Mouse (Mus musculus) gastrocnemius, postnatal 10 days (tissue): ENCODE results near the gene Mettl23. TPM values are rescaled to one million over a fixed set of nuclear protein-coding genes. Genes with fewer than 3 reads are reported as not detected.
"Not testable (repeated sequence)": the region's sequence is repeated elsewhere in the genome, so short reads cannot be mapped to it uniquely, and the experiment has no call there.

Experiments
- DNase-seq: peaks from one replicate; pipeline ENCODE4 v3.0.0; 2021; ENCODE audit warnings: mixed read lengths
- total RNA-seq, 2 experiments: library from RNA; stranded (reverse); gene quantifications; 2 replicates each; pipeline ENCODE4 v1.2.3; 2021

Mettl23 gene
- total RNA-seq, 2 experiments from 2014 or later = 28.4 to 32.5 TPM

- DNase-seq = no peak
Observed at GRCm38 (mm10) chr11:116880839-116881238, 37.8 kb downstream of the Mettl23 start.

DNA sequence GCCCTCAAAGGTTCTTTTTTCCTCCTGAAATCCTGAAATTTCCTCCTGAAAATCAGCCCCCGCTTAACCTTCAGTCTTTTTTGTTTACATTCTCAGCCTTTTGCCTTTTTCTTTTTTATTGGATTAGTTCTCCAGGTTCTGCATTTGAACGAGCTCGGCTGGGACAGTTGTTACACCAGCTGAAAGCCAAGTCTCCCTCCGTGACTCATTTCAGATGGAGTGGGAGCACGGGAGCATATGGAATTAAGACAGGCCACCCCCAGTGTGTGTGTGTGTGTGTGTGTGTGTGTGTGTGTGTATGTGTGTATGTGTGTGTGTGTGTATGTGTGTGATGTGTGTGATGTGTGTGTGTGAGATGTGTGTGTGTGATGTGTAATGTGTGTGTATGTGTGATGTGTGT, 38.4 kb downstream of the Mettl23 start:
- no peak for DNase-seq

DNA sequence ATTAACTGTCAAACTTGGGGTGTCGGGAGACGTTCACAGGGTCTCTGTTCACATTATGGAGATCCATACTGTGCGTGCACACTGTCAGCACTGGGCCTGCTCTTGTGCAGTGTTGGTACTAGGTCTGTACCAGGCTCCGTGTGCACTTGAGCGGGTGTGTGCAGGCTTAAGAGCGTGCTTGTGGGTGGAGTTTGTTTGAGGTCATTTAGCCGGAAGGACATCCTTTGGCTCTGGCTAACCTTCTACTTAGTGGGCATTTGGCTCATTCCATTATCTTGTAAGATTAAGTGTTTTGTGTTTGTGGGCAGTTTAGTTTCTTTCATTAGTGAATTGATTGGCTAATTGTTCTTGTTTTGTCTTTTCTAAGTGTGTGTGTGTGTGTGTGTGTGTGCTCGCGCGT, 39.4 kb downstream of the Mettl23 start:
- no peak for DNase-seq

DNA sequence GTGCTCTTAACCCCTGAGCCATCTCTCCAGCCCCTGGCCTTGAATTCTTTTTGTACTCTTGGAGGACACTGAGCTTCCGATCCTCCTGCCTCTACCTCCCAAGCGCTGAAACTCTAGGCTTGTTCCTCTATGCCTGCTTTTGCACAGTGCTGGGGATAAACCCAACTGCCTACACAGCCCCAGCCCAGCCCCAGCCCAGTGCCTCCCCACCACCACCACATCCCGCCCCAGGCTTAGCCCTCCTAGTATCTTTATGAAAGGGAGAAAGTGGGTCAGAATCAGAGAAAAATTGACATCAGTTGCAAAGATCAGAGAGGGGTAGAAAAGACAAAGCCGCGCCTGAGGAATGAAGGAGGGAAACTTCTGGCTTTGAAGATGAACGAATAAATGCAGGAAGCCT, 41.0 kb downstream of the Mettl23 start:
- DNase-seq = no peak

DNA sequence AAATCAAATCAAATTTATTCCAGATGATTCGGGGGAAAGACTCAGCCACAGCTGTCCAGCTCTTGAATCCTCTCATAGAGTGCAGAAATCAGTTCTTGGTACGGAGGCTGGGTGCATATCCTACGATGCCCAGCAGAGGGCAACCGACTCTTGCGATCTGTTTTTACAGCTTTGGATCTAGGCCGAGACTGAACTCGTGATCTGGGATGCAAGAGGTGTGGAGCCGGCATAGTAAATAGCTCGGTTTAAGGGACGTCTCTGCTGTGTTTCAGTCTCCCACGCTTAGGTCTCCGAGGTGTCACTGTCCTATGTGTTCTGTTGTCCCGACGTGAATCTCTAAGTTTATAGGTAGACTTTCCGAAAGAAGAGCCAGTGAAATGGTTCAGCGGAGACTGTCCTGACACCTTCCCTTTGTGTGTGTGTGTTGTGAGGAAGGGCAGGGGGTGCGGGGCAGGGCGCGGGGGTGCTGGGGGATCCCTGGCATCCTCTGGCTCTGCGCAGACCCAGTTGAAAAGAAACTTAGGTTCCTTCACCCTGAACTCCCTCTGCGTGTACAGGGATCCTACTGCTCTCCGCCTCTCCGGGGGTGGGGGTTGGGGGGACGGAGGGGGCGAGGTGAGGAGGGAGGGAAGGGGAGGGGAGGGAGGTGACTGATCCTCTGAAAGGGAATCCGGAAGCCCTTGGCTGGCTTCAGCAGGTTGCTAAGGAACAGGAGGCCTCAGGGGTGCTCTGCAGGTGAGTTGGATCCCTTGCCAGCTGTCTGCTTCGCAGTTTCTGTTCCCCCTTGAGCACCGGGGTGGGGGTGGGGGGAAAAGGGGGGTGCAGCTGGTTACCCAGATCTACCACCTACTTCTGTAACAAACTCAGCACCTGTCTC, 42.4 kb downstream of the Mettl23 start:
- peak; percentile 80 for DNase-seq

DNA sequence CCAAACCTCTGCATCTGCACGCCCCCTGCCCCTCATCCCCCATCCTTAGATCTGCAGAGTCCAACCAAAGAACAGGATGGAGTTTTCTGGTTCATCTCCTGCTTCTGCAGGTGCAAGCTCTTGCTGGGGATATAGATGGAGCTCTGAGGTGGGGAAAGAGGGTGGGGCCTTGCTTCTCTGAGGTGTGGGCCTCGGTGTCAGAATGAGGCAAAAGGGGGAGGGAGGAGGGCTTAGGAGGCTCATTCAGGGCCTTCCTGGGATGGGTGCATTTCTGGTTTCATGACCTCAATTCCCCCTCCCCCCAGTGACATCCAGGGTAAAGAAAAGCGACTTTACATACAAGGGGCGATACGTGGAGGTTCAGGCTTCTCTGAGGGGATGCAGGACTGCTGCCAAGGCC, 44.1 kb downstream of the Mettl23 start:
- DNase-seq = no peak

GRCm38 (mm10) chr11:116893532-116894442, 50.7 kb downstream of the Mettl23 start:
- no peak for DNase-seq

DNA sequence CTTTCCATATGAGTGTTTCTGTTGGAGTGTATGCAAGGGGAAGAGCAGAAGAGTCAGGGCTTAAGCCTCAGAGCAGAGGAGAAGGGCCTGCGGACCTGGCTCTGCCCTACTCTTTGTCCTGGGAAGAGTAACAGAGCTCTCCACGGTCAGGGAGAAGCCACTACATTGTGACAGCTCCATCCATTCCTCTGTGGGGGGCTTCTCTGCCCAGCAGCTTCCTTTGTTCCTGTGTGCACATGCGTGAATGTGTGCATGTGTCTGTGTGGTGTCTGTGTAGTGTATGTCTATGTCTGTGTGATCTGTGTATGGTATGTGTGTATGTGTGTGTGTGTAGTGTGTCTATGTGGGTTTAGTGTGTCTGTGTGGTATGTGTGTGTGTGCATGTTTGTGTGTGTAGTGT, 52.3 kb downstream of the Mettl23 start:
- no peak for DNase-seq

DNA sequence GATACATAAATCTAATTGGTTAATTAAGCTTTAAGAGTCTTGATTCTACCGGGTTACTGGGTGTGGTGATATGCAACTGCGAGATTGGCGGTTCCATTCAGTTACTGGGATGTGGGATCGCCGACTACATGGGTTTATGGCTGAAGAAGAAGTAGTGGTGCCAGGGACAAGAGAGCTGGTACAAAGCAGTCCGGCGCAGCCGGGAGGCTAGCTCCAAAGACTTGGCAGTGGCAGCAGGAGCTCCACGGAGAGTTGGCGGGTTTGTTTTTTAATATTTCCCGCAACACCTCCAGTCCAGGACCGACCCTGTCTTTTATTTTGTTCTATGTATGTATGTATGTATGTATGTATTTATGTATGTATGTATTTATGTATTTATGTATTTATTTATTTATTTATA, 56.2 kb downstream of the Mettl23 start:
- DNase-seq = no peak

DNA sequence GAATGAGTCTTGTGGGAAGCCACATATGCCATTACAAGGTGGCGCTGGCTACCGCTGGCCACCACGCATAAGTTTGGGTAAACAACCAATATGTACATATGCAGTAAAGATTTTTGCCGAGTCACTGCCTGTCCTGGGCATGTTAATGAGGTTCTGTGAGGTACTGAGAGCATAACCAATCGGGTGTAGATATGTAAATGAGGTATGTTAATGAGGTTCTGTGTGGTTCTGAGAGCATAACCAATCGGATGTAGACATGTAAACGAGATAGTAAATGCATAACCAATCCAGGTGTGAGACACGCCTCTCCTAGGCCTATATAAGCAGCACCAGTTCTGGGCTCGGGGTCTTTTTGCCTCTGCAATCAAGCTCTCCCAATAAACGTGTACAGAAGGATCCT, 59.5 kb downstream of the Mettl23 start:
- not testable (repeated sequence) for DNase-seq

Other genes starting within 250 kb of the Mettl23 start
- gene Rhbdf2, start 216.3 kb upstream of the Mettl23 start, total RNA-seq = 1 to 10 TPM; 5.2 to 8.4 TPM
- under 1 TPM in 1 of 2 experiments, not detected in 1; 0.81 TPM for gene Prcd, start 189.7 kb upstream of the Mettl23 start, total RNA-seq
- 10 to 100 TPM; 26.6 to 30.3 TPM for gene Cygb, start 189.0 kb upstream of the Mettl23 start, total RNA-seq
- not detected for gene St6galnac1, start 67.8 kb upstream of the Mettl23 start, total RNA-seq
- gene Mxra7, start 15.2 kb upstream of the Mettl23 start, total RNA-seq = 10 to 100 TPM; 39.7 to 50.1 TPM
- gene Jmjd6, start 171 bp downstream of the Mettl23 start, total RNA-seq = 10 to 100 TPM; 23.9 to 26.4 TPM
- 10 to 100 TPM; 29.9 to 31.3 TPM for gene Mfsd11, start 9.2 kb downstream of the Mettl23 start, total RNA-seq
- 100 to 1,000 TPM; 123 to 146 TPM for gene Srsf2, start 9.8 kb downstream of the Mettl23 start, total RNA-seq
- gene Mgat5b, start 75.6 kb downstream of the Mettl23 start, total RNA-seq = 1 to 10 TPM in 1 of 2 experiments, under 1 TPM in 1; 0.54 to 1.1 TPM